Mouse (Mus musculus) MEL (cell line): ENCODE results near the gene Rps6ka4.

Experiments
- BHLHE40 ChIP-seq: IDR thresholded peaks from 2 replicates; pipeline ENCODE4 v1.6.1; 2012; ENCODE audit warnings: low read depth, mild to moderate bottlenecking, inconsistent platforms, low read length, improper control_type of control experiment, borderline replicate concordance
- ELF1 ChIP-seq: IDR thresholded peaks from 2 replicates; pipeline ENCODE4 v1.6.1; 2014; ENCODE audit warnings: low read depth, mild to moderate bottlenecking, inconsistent platforms, low read length, improper control_type of control experiment, moderate library complexity
- EP300 ChIP-seq, 2 experiments: IDR thresholded peaks; 2 replicates each; pipeline ENCODE4 v1.6.1; 2011; ENCODE audit warnings: improper control_type of control experiment in 2 of 2, low read length in 2 of 2, low read depth in 1 of 2, mild to moderate bottlenecking in 1 of 2
- GABPA ChIP-seq: IDR thresholded peaks from 2 replicates; pipeline ENCODE4 v1.6.1; 2012; ENCODE audit warnings: low read depth, mild to moderate bottlenecking, inconsistent platforms, low read length, improper control_type of control experiment, moderate library complexity
- GATA1 ChIP-seq: IDR thresholded peaks from 2 replicates; pipeline ENCODE4 v1.6.1; 2011; ENCODE audit warnings: low read depth, low read length, improper control_type of control experiment
- KAT2A ChIP-seq: conservative IDR thresholded peaks from 2 replicates; pipeline ENCODE4 v1.6.1; 2012; ENCODE audit warnings: low read depth, low read length, improper control_type of control experiment, inconsistent platforms
- MAX ChIP-seq: IDR thresholded peaks from 2 replicates; pipeline ENCODE4 v1.6.1; 2011; ENCODE audit warnings: low read length, improper control_type of control experiment
- MEF2A ChIP-seq: IDR thresholded peaks from 2 replicates; pipeline ENCODE4 v1.6.1; 2014; ENCODE audit warnings: low read depth, mild to moderate bottlenecking, inconsistent platforms, low read length, improper control_type of control experiment; ENCODE audit not compliant: poor library complexity, insufficient replicate concordance, severe bottlenecking; ENCODE audit errors: extremely low read depth
- MYC ChIP-seq: IDR thresholded peaks from 2 replicates; pipeline ENCODE4 v1.6.1; 2011; ENCODE audit warnings: low read depth, mild to moderate bottlenecking, low read length, improper control_type of control experiment, moderate library complexity
- USF2 ChIP-seq, 2 experiments: IDR thresholded peaks; 2 replicates each; pipeline ENCODE4 v1.6.1; 2011 to 2012; ENCODE audit warnings: improper control_type of control experiment in 2 of 2, low read length in 2 of 2, borderline replicate concordance in 1 of 2, inconsistent platforms in 1 of 2, low read depth in 1 of 2, mild to moderate bottlenecking in 1 of 2; ENCODE audit not compliant: insufficient read depth in 1 of 2
- ZMIZ1 ChIP-seq: IDR thresholded peaks from 2 replicates; pipeline ENCODE4 v1.6.1; 2012; ENCODE audit warnings: low read depth, mild to moderate bottlenecking, inconsistent platforms, low read length, improper control_type of control experiment, moderate library complexity

DNA sequence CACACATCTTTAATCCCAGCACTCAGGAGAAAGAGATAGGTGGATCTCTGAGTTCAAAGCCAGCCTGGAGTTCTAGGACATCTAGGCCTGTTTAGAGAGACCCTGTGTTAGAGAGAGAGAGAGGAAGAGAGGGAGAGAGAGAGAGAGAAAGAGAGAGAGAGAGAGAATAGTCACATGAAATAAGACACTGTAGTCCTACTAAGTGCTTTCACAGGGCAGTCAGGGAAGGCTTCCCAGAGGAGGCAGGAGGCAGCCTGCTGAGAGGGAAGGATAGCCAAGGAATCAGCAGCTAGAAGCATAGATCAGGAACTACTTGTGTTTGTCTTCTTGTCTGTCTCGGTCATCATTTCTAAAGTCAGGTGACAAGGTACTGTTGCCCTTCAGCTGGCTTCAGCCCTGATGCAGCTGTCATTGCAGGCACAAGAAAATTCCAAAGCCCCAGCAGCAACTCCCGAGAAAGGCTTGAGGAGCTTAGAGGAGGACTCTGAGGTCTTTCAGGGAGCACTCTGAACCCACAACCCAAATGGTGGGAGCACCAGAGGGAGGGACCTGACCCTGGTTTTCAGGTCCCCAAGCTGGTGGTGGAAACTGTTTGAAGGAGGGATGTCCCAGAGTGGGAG lies 18.7 kb upstream of the Rps6ka4 start:
- no peak for TF ChIP-seq MEF2A
- no peak for TF ChIP-seq GABPA
- TF ChIP-seq BHLHE40, result no peak
- TF ChIP-seq ELF1, result no peak
- no peak for TF ChIP-seq EP300 (IDR thresholded peaks at IDR 0.05; ENCODE audit: low read depth in 1 of 2, low read length in 2 of 2)
- TF ChIP-seq MYC, result no peak
- TF ChIP-seq KAT2A, result no peak
- TF ChIP-seq GATA1, result no peak
- TF ChIP-seq MAX, result no peak
- no peak for TF ChIP-seq ZMIZ1
- no peak for TF ChIP-seq USF2 (IDR thresholded peaks at IDR 0.05; ENCODE audit: borderline replicate concordance in 1 of 2, insufficient read depth in 1 of 2, low read depth in 1 of 2, low read length in 2 of 2)
